ENCODE assay signal across 9 mouse cellular contexts in genomic region chrX:159829192-159829852, GRCm38 (mm10).
DNase-seq lines count a peak whose midpoint lies in the region; ATAC-seq lines count a peak whose summit lies in the region.
"Had no signal": no experiment of that assay in that cellular context is flagged by ENCODE, and none has a peak within 500 bp of the region (broad histone marks: within the 10 kb centered on the region; RNA-seq: fewer than 3 reads in every experiment).

No protein-coding gene starts in this region.

- H3K4me1 ChIP-seq in neural tube, embryonic 12.5 days: no peaks in the 10 kb centered on the region
- no peaks in the 10 kb centered on the region for H3K4me1 ChIP-seq in liver, embryonic 12.5 days
- 0 out of 2 replicates have a peak, but pooled peaks cover 4% of the 10 kb centered on the region for H3K4me1 ChIP-seq in heart, embryonic 12.5 days (replicated peaks)
- no peaks in the 10 kb centered on the region for H3K4me1 ChIP-seq in intestine, embryonic 16.5 days (ENCODE audit: control insufficient read depth, insufficient read depth, low read length)

- no peaks in the 10 kb centered on the region for H3K9me3 ChIP-seq in neural tube, embryonic 12.5 days
- H3K9me3 ChIP-seq in liver, embryonic 12.5 days (replicated peaks): no peaks in the 10 kb centered on the region
- H3K9me3 ChIP-seq in heart, embryonic 12.5 days (replicated peaks): no peaks in the 10 kb centered on the region
- no peaks in the 10 kb centered on the region for H3K9me3 ChIP-seq in intestine, embryonic 16.5 days (ENCODE audit: control insufficient read depth, low read length)

- 0 out of 2 replicates have a peak, but pooled peaks have one; percentile 75 for ATAC-seq in neural tube, embryonic 12.5 days (ENCODE audit: low FRiP score, low read depth)
- no peak for ATAC-seq in liver, embryonic 12.5 days
- no peak for ATAC-seq in heart, embryonic 12.5 days (ENCODE audit: insufficient number of reproducible peaks, low FRiP score)
- ATAC-seq in intestine, embryonic 16.5 days: no peak

- no peaks in the 10 kb centered on the region for H3K27me3 ChIP-seq in neural tube, embryonic 12.5 days (replicated peaks)
- no peaks in the 10 kb centered on the region; the same call in 1 of the 2 replicates for H3K27me3 ChIP-seq in liver, embryonic 12.5 days (replicated peaks)
- H3K27me3 ChIP-seq in heart, embryonic 12.5 days (replicated peaks): 0 out of 2 replicates have a peak, but pooled peaks cover 3% of the 10 kb centered on the region
- H3K27me3 ChIP-seq in intestine, embryonic 16.5 days (replicated peaks; ENCODE audit: control insufficient read depth, insufficient read depth, low read length): no peaks in the 10 kb centered on the region

- no peaks in the 10 kb centered on the region for H3K36me3 ChIP-seq in neural tube, embryonic 12.5 days
- H3K36me3 ChIP-seq in liver, embryonic 12.5 days: no peaks in the 10 kb centered on the region
- no peaks in the 10 kb centered on the region for H3K36me3 ChIP-seq in heart, embryonic 12.5 days
- no peaks in the 10 kb centered on the region for H3K36me3 ChIP-seq in intestine, embryonic 16.5 days (ENCODE audit: control insufficient read depth, insufficient read depth, low read length)

- H3K9ac ChIP-seq in neural tube, embryonic 12.5 days: no peak overlapping the region
- no peak overlapping the region for H3K9ac ChIP-seq in liver, embryonic 12.5 days
- H3K9ac ChIP-seq in heart, embryonic 12.5 days: no peak overlapping the region
- H3K9ac ChIP-seq in intestine, embryonic 16.5 days (ENCODE audit: low read depth, low read length): no peak overlapping the region

- H3K27ac ChIP-seq in neural tube, embryonic 12.5 days: no peak overlapping the region
- no peak overlapping the region for H3K27ac ChIP-seq in liver, embryonic 12.5 days
- no peak overlapping the region for H3K27ac ChIP-seq in heart, embryonic 12.5 days (ENCODE audit: poor library complexity, severe bottlenecking)
- H3K27ac ChIP-seq in intestine, embryonic 16.5 days (ENCODE audit: low read length): no peak overlapping the region

- no peak overlapping the region for H3K4me3 ChIP-seq in neural tube, embryonic 12.5 days
- no peak overlapping the region for H3K4me3 ChIP-seq in liver, embryonic 12.5 days
- H3K4me3 ChIP-seq in heart, embryonic 12.5 days: no peak overlapping the region
- H3K4me3 ChIP-seq in intestine, embryonic 16.5 days (ENCODE audit: low read length): no peak overlapping the region

- peak; percentile 13 for DNase-seq in NIH3T3 (ENCODE audit: low read depth)
- peak; percentile 41 for DNase-seq in embryo, embryonic 11 days
- peak; percentile 26 for DNase-seq in left cerebral cortex, adult 11 months (ENCODE audit: low spot score)
- DNase-seq: adrenal gland, postnatal 36 days; kidney, postnatal 14 days had no signal

- WGBS in neural tube, embryonic 12.5 days: 59% methylated on average over 6 of the region's 6 CpGs
- 65% methylated on average over 6 of the region's 6 CpGs for WGBS in liver, embryonic 12.5 days (ENCODE audit: insufficient replicate concordance)
- 72% methylated on average over 6 of the region's 6 CpGs for WGBS in heart, embryonic 12.5 days
- 70% methylated on average over 6 of the region's 6 CpGs for WGBS in intestine, embryonic 16.5 days

- no peak overlapping the region for H3K4me2 ChIP-seq in neural tube, embryonic 12.5 days (replicated peaks)
- no peak overlapping the region for H3K4me2 ChIP-seq in liver, embryonic 12.5 days
- H3K4me2 ChIP-seq in heart, embryonic 12.5 days: no peak overlapping the region
- H3K4me2 ChIP-seq in intestine, embryonic 16.5 days (ENCODE audit: low read depth, low read length): no peak overlapping the region
